Mouse (Mus musculus): Measurements from ENCODE around the gene Exosc5.

The Exosc5 gene

GRCm38 (mm10) chr7:25658657-25659472, at the start of gene Exosc5, which contains the start of gene Bckdha:
Exosc5 (plus strand) TSS chr7:25659164.
Bckdha (minus strand) TSS chr7:25658981.
- DNase-seq (ENCODE audit: low spot score in 2 of 2): peak; percentile 99 to 100

- no peak for DNase-seq (ENCODE audit: low spot score in 2 of 2)
These were observed 48.9 kb upstream of the Exosc5 start for GRCm38 (mm10) chr7:25610056-25610455.

- no peak for DNase-seq (ENCODE audit: low spot score in 2 of 2)
These were observed 47.5 kb upstream of the Exosc5 start for GRCm38 (mm10) chr7:25611501-25611900.

- no peak for DNase-seq (ENCODE audit: low spot score in 2 of 2)
These were observed 44.9 kb upstream of the Exosc5 start for GRCm38 (mm10) chr7:25614086-25614485.

- no peak for DNase-seq (ENCODE audit: low spot score in 2 of 2)
These were observed 43.9 kb upstream of the Exosc5 start for GRCm38 (mm10) chr7:25614831-25615705.

GRCm38 (mm10) chr7:25615706-25616011, 43.3 kb upstream of the Exosc5 start, which contains the start of gene Erich4:
Erich4 (minus strand) TSS chr7:25615892.
- DNase-seq (ENCODE audit: low spot score in 2 of 2): no peak

GRCm38 (mm10) chr7:25617376-25618160, 41.4 kb upstream of the Exosc5 start:
- no peak for DNase-seq (ENCODE audit: low spot score in 2 of 2)

GRCm38 (mm10) chr7:25618865-25619721, 39.9 kb upstream of the Exosc5 start, which contains the start of gene Dmac2:
Dmac2 (plus strand) TSS chr7:25619414.
- DNase-seq (ENCODE audit: low spot score in 2 of 2): peak; percentile 93 to 94

GRCm38 (mm10) chr7:25619722-25619991, 39.3 kb upstream of the Exosc5 start:
- DNase-seq (ENCODE audit: low spot score in 2 of 2): no peak

GRCm38 (mm10) chr7:25620101-25620500, 38.9 kb upstream of the Exosc5 start:
- DNase-seq (ENCODE audit: low spot score in 2 of 2): no peak

GRCm38 (mm10) chr7:25620751-25621150, 38.2 kb upstream of the Exosc5 start:
- DNase-seq (ENCODE audit: low spot score in 2 of 2): no peak

GRCm38 (mm10) chr7:25623857-25624370, 35.0 kb upstream of the Exosc5 start:
- DNase-seq (ENCODE audit: low spot score in 2 of 2): no peak

GRCm38 (mm10) chr7:25624851-25625250, 34.1 kb upstream of the Exosc5 start:
- no peak for DNase-seq (ENCODE audit: low spot score in 2 of 2)

- no peak for DNase-seq (ENCODE audit: low spot score in 2 of 2)
These were observed 33.2 kb upstream of the Exosc5 start for GRCm38 (mm10) chr7:25625594-25626250.

GRCm38 (mm10) chr7:25626509-25627430, 32.2 kb upstream of the Exosc5 start, which contains the start of gene B3gnt8:
B3gnt8 (plus strand) TSS chr7:25626654.
- no peak for DNase-seq (ENCODE audit: low spot score in 2 of 2)

- DNase-seq (ENCODE audit: low spot score in 2 of 2): no peak
These were observed 31.3 kb upstream of the Exosc5 start for GRCm38 (mm10) chr7:25627431-25628322.

- DNase-seq (ENCODE audit: low spot score in 2 of 2): no peak
These were observed 30.7 kb upstream of the Exosc5 start for GRCm38 (mm10) chr7:25628323-25628620.

- DNase-seq (ENCODE audit: low spot score in 2 of 2): no peak
These were observed 26.3 kb upstream of the Exosc5 start for GRCm38 (mm10) chr7:25632679-25633078.
